Mouse (Mus musculus): Measurements from ENCODE around the gene Man1a2. TPM values are rescaled to one million over a fixed set of nuclear protein-coding genes. Genes with fewer than 3 reads are reported as not detected.

Gene Man1a2
- polyA plus RNA-seq, 1 experiment from 2014 or later: 92.1 TPM

GRCm38 (mm10) chr3:100725960-100726674 is 40.8 kb upstream of the Man1a2 start:
- 48% methylated on average over 11 of the region's 11 CpGs for WGBS
- peak; percentile 68 for ATAC-seq
- H3K4me3 ChIP-seq (ENCODE audit: low read depth, low read length): no peak overlapping the region

GRCm38 (mm10) chr3:100720786-100721300 is 35.5 kb upstream of the Man1a2 start:
- no peak overlapping the region for H3K27ac ChIP-seq (ENCODE audit: low read depth, low read length)
- ATAC-seq: no peak
- TF ChIP-seq CTCF (IDR thresholded peaks at IDR 0.05; ENCODE audit: low read depth): no peak
- no peak overlapping the region for H3K9ac ChIP-seq (ENCODE audit: low read depth, low read length)
- WGBS: 89% methylated on average over 5 of the region's 5 CpGs
- H3K4me1 ChIP-seq (replicated peaks; ENCODE audit: control insufficient read depth, insufficient read depth, low read length): no peaks in the 10 kb centered on the region
- H3K4me2 ChIP-seq (replicated peaks; ENCODE audit: low read depth): no peak overlapping the region
- no peaks in the 10 kb centered on the region for H3K36me3 ChIP-seq (ENCODE audit: control insufficient read depth, insufficient read depth)
- H3K9me3 ChIP-seq (ENCODE audit: control insufficient read depth): 0 out of 2 replicates have a peak, but pooled peaks cover 8% of the 10 kb centered on the region
- H3K27me3 ChIP-seq (replicated peaks; ENCODE audit: control insufficient read depth, insufficient read depth, low read length): no peaks in the 10 kb centered on the region
- H3K4me3 ChIP-seq (ENCODE audit: low read depth, low read length): no peak overlapping the region

More at GRCm38 (mm10) chr3:100725960-100726674, 40.8 kb upstream of the Man1a2 start:
- Histone ChIP-seq H3K4me2 (replicated peaks; ENCODE audit: low read depth) (no peak overlapping the region), H3K27me3 (replicated peaks; ENCODE audit: control insufficient read depth, insufficient read depth, low read length) (no peaks in the 10 kb centered on the region), H3K27ac (ENCODE audit: low read depth, low read length) (no peak overlapping the region), H3K9me3 (ENCODE audit: control insufficient read depth) (0 out of 2 replicates have a peak, but pooled peaks cover 8% of the 10 kb centered on the region), H3K9ac (ENCODE audit: low read depth, low read length) (no peak overlapping the region), H3K4me1 (replicated peaks; ENCODE audit: control insufficient read depth, insufficient read depth, low read length) (no peaks in the 10 kb centered on the region), H3K36me3 (ENCODE audit: control insufficient read depth, insufficient read depth) (no peaks in the 10 kb centered on the region)
- TF ChIP-seq CTCF (IDR thresholded peaks at IDR 0.05; ENCODE audit: low read depth): no peak

- H3K4me1 ChIP-seq (replicated peaks; ENCODE audit: control insufficient read depth, insufficient read depth, low read length): no peaks in the 10 kb centered on the region
- TF ChIP-seq CTCF (IDR thresholded peaks at IDR 0.05; ENCODE audit: low read depth): no peak
- no peak overlapping the region for H3K9ac ChIP-seq (ENCODE audit: low read depth, low read length)
- no peak overlapping the region for H3K4me3 ChIP-seq (ENCODE audit: low read depth, low read length)
- no peak for ATAC-seq
- no peak overlapping the region for H3K4me2 ChIP-seq (replicated peaks; ENCODE audit: low read depth)
- no peaks in the 10 kb centered on the region for H3K9me3 ChIP-seq (ENCODE audit: control insufficient read depth)
- H3K36me3 ChIP-seq (ENCODE audit: control insufficient read depth, insufficient read depth): no peaks in the 10 kb centered on the region
- WGBS: 53% methylated on average over 7 of the region's 7 CpGs
- H3K27ac ChIP-seq (ENCODE audit: low read depth, low read length): no peak overlapping the region
- H3K27me3 ChIP-seq (replicated peaks; ENCODE audit: control insufficient read depth, insufficient read depth, low read length): no peaks in the 10 kb centered on the region
These were observed 30.9 kb upstream of the Man1a2 start for GRCm38 (mm10) chr3:100716241-100716640.

- Histone ChIP-seq H3K27me3 (replicated peaks; ENCODE audit: control insufficient read depth, insufficient read depth, low read length) (no peaks in the 10 kb centered on the region), H3K4me1 (replicated peaks; ENCODE audit: control insufficient read depth, insufficient read depth, low read length) (no peaks in the 10 kb centered on the region), H3K9me3 (ENCODE audit: control insufficient read depth) (no peaks in the 10 kb centered on the region), H3K27ac (ENCODE audit: low read depth, low read length) (no peak overlapping the region), H3K9ac (ENCODE audit: low read depth, low read length) (no peak overlapping the region), H3K4me2 (replicated peaks; ENCODE audit: low read depth) (no peak overlapping the region), H3K4me3 (ENCODE audit: low read depth, low read length) (no peak overlapping the region), H3K36me3 (ENCODE audit: control insufficient read depth, insufficient read depth) (no peaks in the 10 kb centered on the region)
- 77% methylated on average over 4 of the region's 4 CpGs for WGBS
- no peak for TF ChIP-seq CTCF (IDR thresholded peaks at IDR 0.05; ENCODE audit: low read depth)
- ATAC-seq: no peak
These were observed 30.1 kb upstream of the Man1a2 start for GRCm38 (mm10) chr3:100715367-100715766.

GRCm38 (mm10) chr3:100713142-100714005 is 28.1 kb upstream of the Man1a2 start:
- 74% methylated on average over 11 of the region's 11 CpGs for WGBS
- H3K36me3 ChIP-seq (ENCODE audit: control insufficient read depth, insufficient read depth): no peaks in the 10 kb centered on the region
- no peak overlapping the region for H3K4me2 ChIP-seq (replicated peaks; ENCODE audit: low read depth)
- H3K9me3 ChIP-seq (ENCODE audit: control insufficient read depth): no peaks in the 10 kb centered on the region
- no peaks in the 10 kb centered on the region for H3K27me3 ChIP-seq (replicated peaks; ENCODE audit: control insufficient read depth, insufficient read depth, low read length)
- no peak for TF ChIP-seq CTCF (IDR thresholded peaks at IDR 0.05; ENCODE audit: low read depth)
- ATAC-seq: no peak
- H3K4me3 ChIP-seq (ENCODE audit: low read depth, low read length): no peak overlapping the region
- no peak overlapping the region for H3K27ac ChIP-seq (ENCODE audit: low read depth, low read length)
- H3K4me1 ChIP-seq (replicated peaks; ENCODE audit: control insufficient read depth, insufficient read depth, low read length): no peaks in the 10 kb centered on the region
- H3K9ac ChIP-seq (ENCODE audit: low read depth, low read length): no peak overlapping the region

- no peak for ATAC-seq
- H3K36me3 ChIP-seq (ENCODE audit: control insufficient read depth, insufficient read depth): no peaks in the 10 kb centered on the region
- no peak overlapping the region for H3K4me2 ChIP-seq (replicated peaks; ENCODE audit: low read depth)
- 64% methylated on average over 7 of the region's 7 CpGs for WGBS
- no peaks in the 10 kb centered on the region for H3K9me3 ChIP-seq (ENCODE audit: control insufficient read depth)
- TF ChIP-seq CTCF (IDR thresholded peaks at IDR 0.05; ENCODE audit: low read depth): no peak
- H3K9ac ChIP-seq (ENCODE audit: low read depth, low read length): no peak overlapping the region
- H3K4me1 ChIP-seq (replicated peaks; ENCODE audit: control insufficient read depth, insufficient read depth, low read length): no peaks in the 10 kb centered on the region
- H3K27ac ChIP-seq (ENCODE audit: low read depth, low read length): no peak overlapping the region
- no peak overlapping the region for H3K4me3 ChIP-seq (ENCODE audit: low read depth, low read length)
- no peaks in the 10 kb centered on the region for H3K27me3 ChIP-seq (replicated peaks; ENCODE audit: control insufficient read depth, insufficient read depth, low read length)
These were observed 26.8 kb upstream of the Man1a2 start for GRCm38 (mm10) chr3:100712140-100712539.
